Mouse (Mus musculus): ENCODE results near the gene Fancb.
A peak's percentile ranks its signal among the peaks of the same experiment; 100 is the strongest.

The Fancb gene

DNA sequence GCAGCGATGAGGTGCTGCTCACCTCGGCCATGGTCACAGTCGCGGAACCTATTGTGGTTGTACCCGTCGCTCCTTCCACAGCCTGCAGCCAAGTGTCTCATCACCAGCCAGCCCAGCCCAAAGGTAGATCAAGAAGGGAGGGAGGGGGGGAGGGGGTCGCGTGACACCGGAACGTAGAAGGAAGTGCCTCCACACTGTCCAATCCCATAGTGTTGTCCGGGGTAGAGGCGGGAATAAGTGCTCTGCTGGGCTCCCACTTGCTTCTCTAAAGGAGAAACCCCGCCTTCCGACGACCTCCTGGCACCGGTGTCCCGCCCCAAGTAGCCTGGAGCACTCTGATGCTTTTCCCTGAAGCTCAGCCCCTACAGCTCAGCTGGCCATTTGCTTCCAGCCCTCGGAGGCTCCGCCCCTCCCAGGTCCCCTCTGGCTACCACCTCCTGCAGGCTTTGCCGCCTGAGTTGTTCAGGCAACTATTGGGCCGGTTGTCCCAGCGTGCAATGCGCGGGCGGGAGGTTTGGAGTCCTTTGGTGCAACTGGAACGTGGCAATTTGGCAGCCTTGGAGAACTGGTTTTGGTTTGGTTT, at the start of gene Fancb, which contains the start of gene Mospd2:
TSS of gene Fancb (plus strand) at position 400 of the 583 bp plus-strand sequence.
TSS of gene Mospd2 (minus strand) at position 183 of the 583 bp plus-strand sequence.
- peak; percentile 26 for DNase-seq (ENCODE audit: low spot score)

DNA sequence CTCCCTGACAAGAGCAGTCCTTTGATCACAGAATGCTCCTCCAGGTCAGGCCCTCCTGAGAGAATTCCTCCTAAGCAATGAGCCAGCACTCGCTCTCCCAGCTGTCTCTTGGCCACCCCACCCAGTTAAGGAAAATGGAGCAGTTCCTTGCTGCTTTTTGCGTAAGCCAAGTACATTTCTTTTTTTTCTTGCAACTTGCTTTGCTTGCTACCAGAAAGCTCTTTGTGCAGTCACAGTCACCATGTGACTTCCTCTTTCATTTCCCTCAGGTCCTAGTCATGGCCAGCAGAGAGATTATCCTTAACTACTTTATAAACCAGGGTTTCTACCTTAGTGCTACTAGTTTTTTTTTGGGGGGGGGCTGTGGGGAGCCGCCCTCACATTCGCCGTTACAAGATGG, 38.9 kb upstream of the Fancb start:
- no peak for DNase-seq (ENCODE audit: low spot score)

DNA sequence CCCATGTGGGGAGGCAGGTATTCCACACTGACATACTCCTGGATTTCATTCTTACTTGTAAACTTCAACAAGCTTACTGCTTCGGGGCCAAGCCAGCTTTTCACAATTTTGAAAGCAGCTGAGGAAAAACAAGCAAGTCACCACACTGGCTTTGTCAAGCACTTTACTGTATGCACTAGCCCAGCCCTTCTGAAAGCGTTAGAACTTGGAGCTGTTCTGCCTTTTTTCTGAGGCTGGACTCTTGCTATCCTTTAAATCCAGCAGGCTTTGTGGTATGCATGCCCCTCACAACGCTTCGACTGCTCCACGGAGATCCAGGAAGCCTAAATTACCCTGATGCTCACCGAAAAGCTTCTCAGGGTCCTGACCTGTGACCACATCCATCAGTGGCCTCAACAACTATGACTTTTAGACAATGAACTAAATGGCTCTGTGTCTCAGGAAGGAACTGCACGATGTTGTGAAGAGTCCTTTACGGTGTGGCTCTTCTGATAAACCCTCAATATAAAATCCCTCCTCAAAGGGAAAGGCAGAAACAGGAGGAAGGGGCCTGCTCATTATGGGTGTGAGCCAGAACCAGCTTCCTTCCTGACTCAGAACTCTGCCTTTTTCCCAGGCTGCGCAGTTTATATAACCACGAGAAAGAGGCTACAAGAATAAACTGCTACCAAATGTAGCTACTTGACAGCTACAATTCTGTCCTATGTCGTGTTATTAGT, 28.4 kb upstream of the Fancb start:
- no peak for DNase-seq (ENCODE audit: low spot score)

DNA sequence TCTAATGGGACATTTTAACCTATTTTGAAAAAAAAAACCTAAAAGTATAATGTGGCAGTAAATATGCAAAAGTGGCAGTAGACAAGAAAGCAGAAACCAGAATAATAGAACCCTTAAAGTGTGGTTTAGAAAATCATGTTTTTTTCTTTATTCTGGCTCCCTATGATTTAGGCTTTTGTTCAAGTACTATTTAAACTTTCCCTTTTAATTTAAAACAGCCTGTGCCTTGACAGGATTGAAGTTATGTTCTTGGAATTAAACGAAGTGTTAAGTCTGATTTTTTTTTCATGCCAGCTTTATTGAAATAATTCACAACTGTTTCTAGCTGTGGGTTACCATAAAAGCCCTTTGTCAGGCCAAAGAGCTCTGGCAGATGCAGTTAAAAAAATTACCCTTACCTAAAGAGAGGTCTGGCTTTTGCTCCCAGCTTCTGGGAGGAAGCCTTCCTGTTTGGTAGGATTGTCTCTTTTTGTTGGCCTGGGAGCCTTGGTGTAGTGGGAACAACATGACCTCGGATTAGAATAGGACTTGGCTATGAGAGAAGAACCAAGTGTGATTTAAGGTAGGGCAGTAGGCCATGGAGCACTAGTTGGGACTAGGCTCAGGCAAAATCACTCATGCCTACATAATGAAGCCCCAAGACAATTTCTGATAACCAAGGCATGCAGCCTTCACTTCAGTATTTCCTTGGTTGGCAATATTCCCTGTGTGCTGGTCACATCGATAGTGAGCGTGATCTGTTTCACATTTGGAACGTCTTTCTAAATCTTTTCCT, 27.6 kb upstream of the Fancb start:
- no peak for DNase-seq (ENCODE audit: low spot score)

DNA sequence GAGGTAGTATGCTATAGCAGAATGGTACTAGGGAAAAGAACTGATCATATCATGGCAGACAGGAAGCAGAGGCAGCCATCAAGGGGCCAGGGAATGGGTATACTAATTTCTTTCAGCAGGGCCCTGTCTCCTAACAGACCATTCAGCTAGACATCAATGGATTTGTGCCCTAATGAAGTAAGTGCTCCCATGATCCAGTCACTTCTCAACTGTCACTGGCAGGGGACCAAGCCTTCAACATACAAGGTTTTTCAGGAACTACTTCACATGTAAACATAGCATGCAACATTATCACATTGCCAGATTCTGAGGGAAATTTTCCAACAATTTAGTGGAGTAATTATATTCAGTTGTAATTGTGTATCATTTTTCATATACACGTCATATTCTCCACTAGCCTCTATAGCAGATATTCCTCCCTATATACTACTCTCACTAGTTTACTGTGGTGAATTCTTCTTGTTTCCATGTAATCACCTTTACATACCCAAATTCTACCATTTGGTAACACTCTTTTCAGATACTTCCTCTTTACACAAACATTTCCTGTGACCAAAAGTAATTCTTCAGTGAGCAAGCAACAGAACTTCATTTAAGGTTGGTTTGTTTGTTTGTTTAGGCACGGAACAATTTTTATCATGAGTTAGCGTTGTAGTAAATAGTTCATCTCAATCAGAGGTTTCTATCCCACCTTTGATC, 14.5 kb upstream of the Fancb start:
- DNase-seq (ENCODE audit: low spot score): no peak

DNA sequence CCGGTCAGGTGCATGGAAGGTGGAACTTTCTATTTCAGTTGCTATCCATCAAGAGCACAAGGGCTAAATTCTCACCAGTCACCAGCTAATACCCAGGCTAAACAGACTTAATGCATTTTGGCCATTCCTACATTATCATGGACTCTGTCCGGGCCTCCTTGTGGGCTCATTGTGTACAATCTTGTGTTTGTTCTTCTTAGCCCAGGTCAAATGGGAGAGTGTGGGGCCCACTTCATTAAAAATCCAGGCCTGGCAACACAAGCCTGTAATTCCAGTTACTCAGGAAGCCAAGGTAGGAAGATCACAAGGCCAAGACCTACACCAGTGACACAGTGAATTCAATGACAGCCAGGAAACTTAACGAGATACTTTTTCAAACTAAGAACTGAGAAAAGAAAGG, 9.2 kb upstream of the Fancb start:
- DNase-seq (ENCODE audit: low spot score): no peak

DNA sequence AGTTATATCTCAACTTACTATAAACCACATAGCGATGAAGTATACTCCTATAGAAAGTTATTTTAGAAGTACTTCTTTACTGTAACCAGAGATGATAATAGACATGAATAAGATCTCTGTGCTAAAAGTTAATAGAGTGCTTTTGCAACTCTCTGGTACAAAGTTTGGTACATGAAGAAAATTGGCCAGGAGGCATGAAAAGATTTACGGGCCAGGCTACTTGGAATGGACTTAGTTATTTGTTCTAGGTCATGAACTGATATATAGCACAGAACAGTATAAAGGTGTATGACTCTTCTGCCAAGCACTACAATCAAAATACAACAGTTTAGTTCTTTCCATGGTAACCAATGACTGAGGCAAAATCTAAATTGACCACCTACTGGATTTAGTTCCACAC, 1.5 kb upstream of the Fancb start:
- DNase-seq (ENCODE audit: low spot score): no peak

DNA sequence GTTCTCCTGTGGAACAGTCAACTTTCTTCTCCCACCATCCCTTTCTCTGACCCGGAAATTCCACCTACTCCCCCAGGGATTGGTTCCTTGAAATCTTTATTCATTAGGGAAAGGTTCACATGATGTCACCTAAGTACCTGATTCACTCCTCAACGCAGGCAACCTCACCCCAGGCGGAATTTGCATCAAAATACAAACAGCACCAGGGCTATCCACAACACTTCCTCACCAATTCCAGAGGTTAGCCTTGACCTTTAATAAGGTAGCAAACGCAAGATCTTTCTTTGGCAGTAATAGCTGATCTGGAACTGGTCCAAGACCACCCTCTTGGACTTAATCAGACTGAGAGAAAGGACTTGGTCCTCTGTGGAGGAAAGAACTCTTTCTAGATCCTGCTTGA, 22.7 kb downstream of the Fancb start:
- no peak for DNase-seq (ENCODE audit: low spot score)

DNA sequence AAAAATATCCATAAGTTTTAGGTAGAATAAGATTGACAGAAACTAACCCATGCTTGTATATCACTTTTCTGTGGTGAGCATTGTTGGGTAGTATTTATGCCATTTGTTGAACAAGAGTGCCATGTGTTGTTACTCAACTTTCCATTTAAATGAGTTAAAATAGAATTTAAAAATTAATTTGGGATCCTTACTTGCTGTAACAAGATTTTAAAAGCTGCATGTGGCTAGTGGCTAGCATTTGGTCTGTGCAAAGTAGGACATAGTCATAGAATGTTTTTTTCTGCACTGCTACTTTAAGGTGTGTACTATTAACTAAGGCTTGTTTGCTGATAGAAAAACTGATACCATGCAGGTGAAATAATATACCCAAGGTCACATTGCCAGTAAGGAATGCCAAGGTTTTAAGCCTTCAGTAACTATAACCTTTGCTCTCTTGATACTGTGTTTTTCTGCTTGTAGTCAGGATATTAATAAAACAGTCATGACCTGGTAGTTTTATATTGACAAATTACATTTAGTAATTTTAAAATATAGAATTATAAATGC, 24.5 kb downstream of the Fancb start, which contains the start of gene Gm17604:
TSS of gene Gm17604 (minus strand) at position 51 of the 546 bp plus-strand sequence.
- no peak for DNase-seq (ENCODE audit: low spot score)

All from urinary bladder, postnatal 10 days (tissue).